8 mouse cellular contexts compared by ENCODE assay signal in the genomic region with DNA sequence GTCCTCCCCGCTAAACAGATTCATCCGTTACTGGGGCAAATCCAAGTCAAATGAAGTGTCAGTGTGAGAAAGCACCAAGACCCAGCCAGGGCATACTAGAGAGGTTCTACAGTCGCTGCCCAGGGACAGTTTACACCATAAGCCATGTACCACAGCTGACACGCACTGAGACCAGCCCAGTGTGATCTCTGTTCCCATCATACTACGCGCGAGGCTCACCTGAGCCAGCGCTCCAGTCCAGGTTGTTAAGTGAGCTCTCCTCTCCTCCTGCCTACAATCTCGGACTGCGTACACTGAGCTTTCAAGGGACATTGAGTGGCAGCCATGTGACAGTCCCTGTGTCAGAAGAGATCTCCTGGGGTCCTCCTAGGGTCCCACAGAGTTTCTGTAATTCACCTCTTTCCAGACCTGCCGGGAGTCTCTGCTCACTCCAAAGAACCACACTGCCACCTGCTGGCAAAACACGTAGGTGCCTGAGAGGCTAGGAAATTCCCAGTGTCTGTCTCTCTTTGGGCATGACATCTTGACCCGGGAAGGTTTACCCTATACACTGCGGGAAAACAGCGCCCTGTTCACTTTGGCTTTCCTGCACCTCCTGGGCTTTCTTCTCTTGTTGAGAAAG.
A peak's percentile ranks its signal among the peaks of the same experiment; 100 is the strongest.
DNase-seq lines count a peak whose midpoint lies in the region; ATAC-seq and TF ChIP-seq lines count a peak whose summit lies in the region.

No protein-coding gene starts in this region.

- peak; percentile 56 for DNase-seq in ovary, postnatal 10 days (ENCODE audit: low spot score)
- DNase-seq in ovary, adult 18-20 months (ENCODE audit: low spot score) = no peak
- peak; percentile 83 for DNase-seq in embryo, embryonic 10 days (ENCODE audit: low spot score)
- peak; percentile 39 to 49 for DNase-seq in gastrocnemius, postnatal 36 days
- peak; percentile 57 for DNase-seq in limb, embryonic 14.5 days (ENCODE audit: low spot score)
- DNase-seq in midbrain, postnatal 0 days (ENCODE audit: low spot score) = peak; percentile 76

- no peak overlapping the region for H3K27ac ChIP-seq in kidney, embryonic 14.5 days (ENCODE audit: low read depth, low read length)
- no peak overlapping the region for H3K27ac ChIP-seq in limb, embryonic 14.5 days (replicated peaks; ENCODE audit: low read depth, low read length)
- H3K27ac ChIP-seq in midbrain, postnatal 0 days (ENCODE audit: low read depth, low read length) = no peak overlapping the region
- H3K27ac ChIP-seq in stomach, embryonic 16.5 days (ENCODE audit: low read length) = no peak overlapping the region

- TF ChIP-seq CTCF in midbrain, postnatal 0 days (IDR thresholded peaks at IDR 0.05) = peak; percentile 97

- no peak overlapping the region for H3K4me2 ChIP-seq in kidney, embryonic 14.5 days (replicated peaks; ENCODE audit: low read depth, low read length)
- H3K4me2 ChIP-seq in limb, embryonic 14.5 days (replicated peaks; ENCODE audit: low read depth, low read length, severe bottlenecking) = no peak overlapping the region
- no peak overlapping the region for H3K4me2 ChIP-seq in midbrain, postnatal 0 days (ENCODE audit: low read depth, low read length, poor library complexity, severe bottlenecking)
- H3K4me2 ChIP-seq in stomach, embryonic 16.5 days (ENCODE audit: low read depth, low read length) = no peak overlapping the region

- no peak overlapping the region for H3K4me3 ChIP-seq in kidney, embryonic 14.5 days (ENCODE audit: low read length)
- H3K4me3 ChIP-seq in limb, embryonic 14.5 days (replicated peaks; ENCODE audit: low read length) = no peak overlapping the region
- H3K4me3 ChIP-seq in midbrain, postnatal 0 days (ENCODE audit: low read depth, low read length) = no peak overlapping the region
- no peak overlapping the region for H3K4me3 ChIP-seq in stomach, embryonic 16.5 days (replicated peaks; ENCODE audit: low read length)

- no peaks in the 10 kb centered on the region for H3K27me3 ChIP-seq in kidney, embryonic 14.5 days (ENCODE audit: control insufficient read depth, insufficient read depth, low read length)
- no peaks in the 10 kb centered on the region for H3K27me3 ChIP-seq in limb, embryonic 14.5 days (ENCODE audit: control insufficient read depth, insufficient read depth, low read length)
- no peaks in the 10 kb centered on the region for H3K27me3 ChIP-seq in midbrain, postnatal 0 days (ENCODE audit: insufficient read depth, low read length)
- H3K27me3 ChIP-seq in stomach, embryonic 16.5 days (ENCODE audit: control insufficient read depth, insufficient read depth, low read length) = no peaks in the 10 kb centered on the region

- TF ChIP-seq POLR2A in limb, embryonic 14.5 days (IDR thresholded peaks at IDR 0.05; ENCODE audit: borderline replicate concordance, extremely low read depth, insufficient read depth, insufficient read length) = no peak

- intact Hi-C loops in gastrocnemius, postnatal 36 days (cut with DNase I) = no loop called here

- WGBS in kidney, embryonic 14.5 days = 51% methylated on average over 15 of the region's 15 CpGs
- whole genome bisulfite sequencing in limb, embryonic 14.5 days = 53% methylated on average over 15 of the region's 15 CpGs
- WGBS in midbrain, postnatal 0 days = 48% methylated on average over 15 of the region's 15 CpGs
- 49% methylated on average over 15 of the region's 15 CpGs for WGBS in stomach, embryonic 16.5 days

- H3K9ac ChIP-seq in kidney, embryonic 14.5 days (ENCODE audit: low read depth, low read length) = no peak overlapping the region
- H3K9ac ChIP-seq in limb, embryonic 14.5 days (ENCODE audit: low read depth, low read length, severe bottlenecking) = no peak overlapping the region
- H3K9ac ChIP-seq in midbrain, postnatal 0 days (replicated peaks; ENCODE audit: low read length, poor library complexity, severe bottlenecking) = no peak overlapping the region
- H3K9ac ChIP-seq in stomach, embryonic 16.5 days (ENCODE audit: low read length) = no peak overlapping the region

- no peaks in the 10 kb centered on the region; the same call in 1 of the 2 replicates for H3K9me3 ChIP-seq in kidney, embryonic 14.5 days (ENCODE audit: control insufficient read depth, low read length)
- no peaks in the 10 kb centered on the region for H3K9me3 ChIP-seq in limb, embryonic 14.5 days (ENCODE audit: control insufficient read depth, low read length)
- no peaks in the 10 kb centered on the region for H3K9me3 ChIP-seq in midbrain, postnatal 0 days (ENCODE audit: low read length)
- no peaks in the 10 kb centered on the region for H3K9me3 ChIP-seq in stomach, embryonic 16.5 days (replicated peaks; ENCODE audit: control insufficient read depth, low read length)

- ATAC-seq in kidney, embryonic 14.5 days (ENCODE audit: low FRiP score, low TSS enrichment) = peak; percentile 62
- ATAC-seq in limb, embryonic 14.5 days (ENCODE audit: low FRiP score, low read depth) = peak; percentile 56
- no peak for ATAC-seq in midbrain, postnatal 0 days (ENCODE audit: low FRiP score)
- ATAC-seq in stomach, embryonic 16.5 days (ENCODE audit: insufficient read depth, low FRiP score) = peak; percentile 56; the same call in 1 of the 2 replicates

- no peaks in the 10 kb centered on the region for H3K36me3 ChIP-seq in kidney, embryonic 14.5 days (ENCODE audit: control insufficient read depth, insufficient read depth, low read length)
- H3K36me3 ChIP-seq in limb, embryonic 14.5 days (ENCODE audit: control insufficient read depth, insufficient read depth, low read length) = no peaks in the 10 kb centered on the region
- no peaks in the 10 kb centered on the region for H3K36me3 ChIP-seq in midbrain, postnatal 0 days (ENCODE audit: insufficient read depth, low read length)
- H3K36me3 ChIP-seq in stomach, embryonic 16.5 days (ENCODE audit: control insufficient read depth, insufficient read depth, low read length) = no peaks in the 10 kb centered on the region

- H3K4me1 ChIP-seq in kidney, embryonic 14.5 days (ENCODE audit: control insufficient read depth, insufficient read depth, low read length) = no peaks in the 10 kb centered on the region
- H3K4me1 ChIP-seq in limb, embryonic 14.5 days (ENCODE audit: control insufficient read depth, insufficient read depth, low read length) = no peaks in the 10 kb centered on the region
- no peaks in the 10 kb centered on the region for H3K4me1 ChIP-seq in midbrain, postnatal 0 days (ENCODE audit: insufficient read depth, low read length)
- H3K4me1 ChIP-seq in stomach, embryonic 16.5 days (ENCODE audit: control insufficient read depth, insufficient read depth, low read length) = no peaks in the 10 kb centered on the region
